Mouse (Mus musculus): ENCODE data around the gene Igfbp2. TPM values are rescaled to one million over a fixed set of nuclear protein-coding genes. Genes with fewer than 3 reads are reported as not detected.
A peak's percentile ranks its signal among the peaks of the same experiment; 100 is the strongest.

Gene Igfbp2
- polyA plus RNA-seq (2014; fragmentation: Nextera tagmentation; extraction: Ambion mirVana) = 148 and 171 TPM in 2 replicates

DNA sequence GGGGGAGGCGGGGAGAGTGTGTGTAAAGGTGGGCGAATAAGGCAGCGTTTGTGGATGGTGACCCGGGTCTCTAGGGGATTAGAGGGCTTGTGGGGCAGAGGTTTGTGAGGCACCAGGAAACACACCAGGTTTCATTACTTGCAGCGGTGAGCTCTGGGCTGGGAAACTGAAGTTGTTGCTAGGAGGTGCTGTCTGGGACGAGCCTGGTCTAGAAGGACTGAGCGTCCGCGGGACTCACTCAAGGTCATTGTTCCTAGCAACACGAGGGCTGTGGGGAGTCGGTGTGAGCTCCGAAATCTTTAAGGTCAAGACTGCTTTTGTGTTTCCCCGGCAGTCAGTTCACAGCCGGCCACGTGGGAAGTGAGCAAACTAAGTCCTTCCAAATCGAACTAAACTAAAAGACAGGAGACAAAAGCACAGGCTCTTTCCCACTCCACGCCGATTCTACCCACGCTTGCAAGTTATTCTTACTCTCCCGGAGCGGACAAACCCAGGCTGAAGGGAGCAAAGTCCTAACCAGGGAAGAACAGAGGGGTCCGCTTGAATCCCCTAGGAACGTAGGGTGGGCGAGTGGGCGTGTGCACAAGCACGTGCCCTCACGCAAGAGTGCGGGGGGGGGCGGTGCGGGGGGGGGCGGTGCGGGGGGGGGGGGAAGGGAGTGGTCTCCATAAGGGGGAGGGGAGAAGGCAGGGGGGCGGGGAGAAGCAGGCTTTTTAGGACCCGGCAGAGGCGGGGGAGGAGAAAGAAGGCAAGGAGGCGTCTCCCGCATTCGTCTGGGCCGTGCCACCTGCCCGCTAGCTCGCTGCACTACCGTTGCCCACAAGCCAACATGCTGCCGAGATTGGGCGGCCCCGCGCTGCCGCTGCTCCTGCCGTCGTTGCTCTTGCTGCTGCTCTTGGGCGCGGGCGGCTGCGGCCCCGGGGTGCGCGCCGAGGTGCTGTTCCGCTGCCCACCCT lies at the start of gene Igfbp2:
Gene Igfbp2 (plus strand): TSS at position 753 of the 956 bp plus-strand sequence.
- peak; percentile 55 for ATAC-seq (ENCODE audit: low FRiP score, low TSS enrichment)
- Histone ChIP-seq H3K4me3 (ENCODE audit: low read length) (peak within 1 kb of the TSS; percentile 64), H3K4me2 (replicated peaks; ENCODE audit: low read depth, low read length) (peak within 1 kb of the TSS; percentile 100), H3K4me1 (ENCODE audit: control insufficient read depth, insufficient read depth, low read length) (peaks cover 36% of the 10 kb centered on the region), H3K36me3 (ENCODE audit: control insufficient read depth, insufficient read depth, low read length) (no peaks in the 10 kb centered on the region), H3K9me3 (ENCODE audit: control insufficient read depth, low read length) (no peaks in the 10 kb centered on the region), H3K27me3 (ENCODE audit: control insufficient read depth, insufficient read depth, low read length) (no peaks in the 10 kb centered on the region; the same call in 1 of the 2 replicates), H3K27ac (ENCODE audit: low read depth, low read length) (peak within 1 kb of the TSS; percentile 59; the same call in 1 of the 2 replicates), H3K9ac (ENCODE audit: low read depth, low read length) (peak within 1 kb of the TSS; percentile 70)
- 2% methylated on average over 34 of the region's 58 CpGs for WGBS

DNA sequence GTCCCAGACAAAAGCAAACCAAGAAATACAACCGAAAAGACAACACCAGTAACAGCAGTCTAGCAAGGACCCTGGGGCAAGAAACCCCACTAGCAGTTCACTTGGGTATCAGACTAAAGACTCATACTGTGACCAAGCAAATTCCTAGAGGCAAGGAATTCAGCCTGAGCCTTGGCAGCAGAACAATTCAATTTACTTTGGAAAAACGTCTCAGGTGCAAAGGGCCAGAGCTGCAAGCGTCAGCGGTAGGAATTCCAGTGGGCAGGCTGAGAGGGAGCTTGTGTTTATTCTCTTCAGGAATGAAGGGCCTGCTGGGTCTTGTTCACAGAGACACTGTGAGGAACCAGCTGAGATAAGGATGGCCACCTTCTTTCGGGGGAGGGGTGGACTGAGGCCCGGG lies 45.5 kb upstream of the Igfbp2 start:
- ATAC-seq (ENCODE audit: low FRiP score, low TSS enrichment) = no peak

DNA sequence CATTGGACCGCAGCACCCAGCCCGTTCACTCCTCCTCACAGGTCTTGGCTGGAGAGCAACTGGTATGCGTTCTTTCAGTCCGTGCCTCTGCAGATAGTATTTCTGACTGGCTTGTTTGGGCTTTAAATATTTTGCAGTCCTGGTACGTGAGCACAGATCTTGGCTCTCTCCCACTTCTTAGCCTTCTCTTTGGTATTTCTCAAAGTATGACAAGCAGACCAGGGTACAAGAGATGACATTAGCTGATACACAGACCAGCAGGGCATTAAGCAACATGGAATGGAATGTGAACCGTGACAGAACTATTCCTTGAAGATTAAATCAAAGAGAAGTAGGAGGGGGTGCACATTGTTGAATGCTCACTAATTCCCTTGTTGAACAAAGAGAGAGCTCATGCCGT lies 43.6 kb upstream of the Igfbp2 start:
- 28% methylated on average over 7 of the region's 7 CpGs for WGBS
- Histone ChIP-seq H3K4me3 (ENCODE audit: low read length) (no peak overlapping the region), H3K9me3 (ENCODE audit: control insufficient read depth, low read length) (no peaks in the 10 kb centered on the region), H3K9ac (ENCODE audit: low read depth, low read length) (no peak overlapping the region), H3K4me2 (replicated peaks; ENCODE audit: low read depth, low read length) (no peak overlapping the region), H3K27me3 (ENCODE audit: control insufficient read depth, insufficient read depth, low read length) (no peaks in the 10 kb centered on the region), H3K4me1 (ENCODE audit: control insufficient read depth, insufficient read depth, low read length) (no peaks in the 10 kb centered on the region), H3K27ac (ENCODE audit: low read depth, low read length) (no peak overlapping the region), H3K36me3 (ENCODE audit: control insufficient read depth, insufficient read depth, low read length) (no peaks in the 10 kb centered on the region)
- ATAC-seq (ENCODE audit: low FRiP score, low TSS enrichment) = peak; percentile 58; the same call in 1 of the 2 replicates

More for the DNA sequence above, 45.5 kb upstream of the Igfbp2 start:
- no peak overlapping the region for H3K4me3 ChIP-seq (ENCODE audit: low read length)
- no peaks in the 10 kb centered on the region for H3K27me3 ChIP-seq (ENCODE audit: control insufficient read depth, insufficient read depth, low read length)
- no peaks in the 10 kb centered on the region for H3K36me3 ChIP-seq (ENCODE audit: control insufficient read depth, insufficient read depth, low read length)
- H3K27ac ChIP-seq (ENCODE audit: low read depth, low read length) = no peak overlapping the region
- H3K9me3 ChIP-seq (ENCODE audit: control insufficient read depth, low read length) = no peaks in the 10 kb centered on the region
- H3K9ac ChIP-seq (ENCODE audit: low read depth, low read length) = no peak overlapping the region
- no peaks in the 10 kb centered on the region for H3K4me1 ChIP-seq (ENCODE audit: control insufficient read depth, insufficient read depth, low read length)
- no peak overlapping the region for H3K4me2 ChIP-seq (replicated peaks; ENCODE audit: low read depth, low read length)
- WGBS = 41% methylated on average over 6 of the region's 6 CpGs

DNA sequence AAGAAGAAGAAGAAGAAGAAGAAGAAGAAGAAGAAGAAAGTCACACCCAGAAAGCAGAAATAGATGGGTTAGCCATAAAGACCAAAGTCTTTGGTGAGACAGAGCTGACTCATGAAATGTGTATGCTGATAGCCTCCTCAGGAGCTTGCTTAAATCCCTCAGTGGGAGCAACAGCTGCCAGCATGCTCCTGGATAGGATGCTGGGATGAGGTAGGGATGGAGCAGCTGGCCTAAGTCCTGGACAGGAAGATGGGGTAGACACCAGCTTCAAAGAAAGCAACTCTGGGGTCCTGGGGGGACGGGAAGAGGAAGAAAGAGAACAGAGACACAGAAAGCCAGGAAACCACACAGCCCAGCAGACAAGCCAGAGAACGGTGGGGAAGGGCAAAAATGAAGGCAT lies 41.0 kb upstream of the Igfbp2 start:
- no peaks in the 10 kb centered on the region for H3K36me3 ChIP-seq (ENCODE audit: control insufficient read depth, insufficient read depth, low read length)
- no peaks in the 10 kb centered on the region for H3K27me3 ChIP-seq (ENCODE audit: control insufficient read depth, insufficient read depth, low read length)
- H3K4me3 ChIP-seq (ENCODE audit: low read length) = no peak overlapping the region
- no peaks in the 10 kb centered on the region for H3K9me3 ChIP-seq (ENCODE audit: control insufficient read depth, low read length)
- H3K27ac ChIP-seq (ENCODE audit: low read depth, low read length) = no peak overlapping the region
- no peak overlapping the region for H3K9ac ChIP-seq (ENCODE audit: low read depth, low read length)
- H3K4me1 ChIP-seq (ENCODE audit: control insufficient read depth, insufficient read depth, low read length) = no peaks in the 10 kb centered on the region
- no peak for ATAC-seq (ENCODE audit: low FRiP score, low TSS enrichment)
- 68% methylated on average over 2 of the region's 2 CpGs for WGBS
- no peak overlapping the region for H3K4me2 ChIP-seq (replicated peaks; ENCODE audit: low read depth, low read length)

DNA sequence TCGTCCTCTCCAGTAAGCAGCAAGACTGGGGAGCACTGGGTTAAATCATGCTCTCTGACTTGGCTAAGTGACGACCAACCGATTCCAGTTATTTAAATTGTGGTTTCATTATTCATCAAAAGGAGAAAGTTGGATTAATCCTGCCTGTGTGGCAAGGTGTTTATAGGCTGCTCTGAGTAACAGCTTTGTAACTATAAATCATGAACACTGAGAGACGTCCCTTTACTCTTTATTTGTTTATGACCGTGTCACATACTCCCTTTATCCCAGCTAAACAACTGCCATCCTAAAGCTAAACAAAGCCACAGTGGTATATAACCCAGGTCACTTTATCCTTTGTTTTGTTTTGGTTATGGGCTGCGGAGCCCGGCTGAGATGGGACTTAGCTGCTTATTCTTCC lies 40.3 kb upstream of the Igfbp2 start:
- WGBS = 10% methylated on average over 7 of the region's 7 CpGs
- no peak overlapping the region for H3K4me3 ChIP-seq (ENCODE audit: low read length)
- no peaks in the 10 kb centered on the region for H3K4me1 ChIP-seq (ENCODE audit: control insufficient read depth, insufficient read depth, low read length)
- H3K27ac ChIP-seq (ENCODE audit: low read depth, low read length) = no peak overlapping the region
- H3K9me3 ChIP-seq (ENCODE audit: control insufficient read depth, low read length) = no peaks in the 10 kb centered on the region
- H3K4me2 ChIP-seq (replicated peaks; ENCODE audit: low read depth, low read length) = no peak overlapping the region
- no peak for ATAC-seq (ENCODE audit: low FRiP score, low TSS enrichment)
- no peaks in the 10 kb centered on the region for H3K27me3 ChIP-seq (ENCODE audit: control insufficient read depth, insufficient read depth, low read length)
- H3K9ac ChIP-seq (ENCODE audit: low read depth, low read length) = no peak overlapping the region
- no peaks in the 10 kb centered on the region for H3K36me3 ChIP-seq (ENCODE audit: control insufficient read depth, insufficient read depth, low read length)

DNA sequence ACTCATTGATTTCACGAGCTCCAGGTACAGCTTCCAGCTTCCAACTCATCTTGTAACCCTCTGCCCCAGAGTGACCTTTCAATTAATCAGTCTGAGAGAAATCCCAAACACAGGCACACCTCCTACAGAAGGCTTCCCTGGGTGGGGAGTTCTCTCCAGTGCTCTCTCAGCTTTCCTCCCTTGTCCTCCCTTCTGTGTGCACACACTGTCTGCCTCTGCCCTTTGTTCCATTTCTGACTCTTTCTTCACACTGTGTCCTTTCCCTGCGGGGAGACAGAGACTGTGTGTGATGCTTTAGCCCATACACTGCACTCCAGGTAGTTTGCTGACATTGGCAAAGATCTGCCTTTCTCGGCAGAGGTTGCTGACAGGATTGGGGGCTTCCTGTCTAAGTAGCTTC lies 33.6 kb upstream of the Igfbp2 start:
- 25% methylated on average over 3 of the region's 3 CpGs for WGBS
- Histone ChIP-seq H3K27me3 (ENCODE audit: control insufficient read depth, insufficient read depth, low read length) (no peaks in the 10 kb centered on the region), H3K4me3 (ENCODE audit: low read length) (no peak overlapping the region), H3K4me1 (ENCODE audit: control insufficient read depth, insufficient read depth, low read length) (no peaks in the 10 kb centered on the region), H3K27ac (ENCODE audit: low read depth, low read length) (no peak overlapping the region), H3K9ac (ENCODE audit: low read depth, low read length) (no peak overlapping the region), H3K36me3 (ENCODE audit: control insufficient read depth, insufficient read depth, low read length) (no peaks in the 10 kb centered on the region), H3K4me2 (replicated peaks; ENCODE audit: low read depth, low read length) (no peak overlapping the region), H3K9me3 (ENCODE audit: control insufficient read depth, low read length) (no peaks in the 10 kb centered on the region)
- ATAC-seq (ENCODE audit: low FRiP score, low TSS enrichment) = no peak

DNA sequence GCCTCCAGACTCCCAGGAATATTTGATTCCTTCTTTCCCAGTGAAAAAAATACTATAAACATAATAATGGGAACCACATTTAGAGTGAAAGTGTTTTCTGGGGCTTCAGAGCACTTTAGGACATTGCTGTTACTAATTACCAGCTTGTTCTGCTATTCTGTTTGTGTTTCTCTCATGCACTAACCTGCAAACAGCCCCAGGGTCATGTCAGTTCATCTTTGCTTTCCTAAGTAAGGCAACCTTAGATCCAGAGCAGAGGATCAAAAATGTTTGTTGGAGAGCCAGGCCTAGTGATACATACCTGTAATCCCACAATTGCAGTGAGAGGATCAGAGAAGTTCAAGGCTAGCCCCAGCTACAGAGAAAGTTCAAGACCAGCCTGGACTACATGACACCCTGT lies 32.6 kb upstream of the Igfbp2 start:
- H3K9ac ChIP-seq (ENCODE audit: low read depth, low read length) = no peak overlapping the region
- no peak for ATAC-seq (ENCODE audit: low FRiP score, low TSS enrichment)
- H3K4me2 ChIP-seq (replicated peaks; ENCODE audit: low read depth, low read length) = no peak overlapping the region
- H3K4me3 ChIP-seq (ENCODE audit: low read length) = no peak overlapping the region
- no peaks in the 10 kb centered on the region for H3K9me3 ChIP-seq (ENCODE audit: control insufficient read depth, low read length)
- no peak overlapping the region for H3K27ac ChIP-seq (ENCODE audit: low read depth, low read length)
- no peaks in the 10 kb centered on the region for H3K27me3 ChIP-seq (ENCODE audit: control insufficient read depth, insufficient read depth, low read length)
- H3K36me3 ChIP-seq (ENCODE audit: control insufficient read depth, insufficient read depth, low read length) = no peaks in the 10 kb centered on the region
- no peaks in the 10 kb centered on the region for H3K4me1 ChIP-seq (ENCODE audit: control insufficient read depth, insufficient read depth, low read length)

DNA sequence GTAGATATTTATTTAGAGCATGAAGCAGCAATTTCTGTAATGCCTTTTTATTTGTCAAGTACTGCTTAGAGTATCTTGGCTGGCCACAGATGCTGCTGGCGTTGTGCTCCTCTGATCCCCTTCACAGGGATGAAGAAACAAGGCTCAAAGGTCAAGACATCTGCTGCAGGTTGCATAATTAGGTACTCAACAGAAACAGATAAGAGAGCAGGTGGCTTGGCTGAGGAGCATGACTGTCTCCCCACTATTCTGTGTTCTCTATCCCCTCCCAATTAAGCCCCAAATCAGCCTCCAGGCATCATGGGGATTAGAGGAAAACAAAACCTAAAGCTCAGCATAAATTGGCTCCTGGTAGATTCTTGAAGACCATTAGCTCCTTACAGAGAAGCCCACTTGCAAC lies 32.0 kb upstream of the Igfbp2 start:
- ATAC-seq (ENCODE audit: low FRiP score, low TSS enrichment) = no peak

DNA sequence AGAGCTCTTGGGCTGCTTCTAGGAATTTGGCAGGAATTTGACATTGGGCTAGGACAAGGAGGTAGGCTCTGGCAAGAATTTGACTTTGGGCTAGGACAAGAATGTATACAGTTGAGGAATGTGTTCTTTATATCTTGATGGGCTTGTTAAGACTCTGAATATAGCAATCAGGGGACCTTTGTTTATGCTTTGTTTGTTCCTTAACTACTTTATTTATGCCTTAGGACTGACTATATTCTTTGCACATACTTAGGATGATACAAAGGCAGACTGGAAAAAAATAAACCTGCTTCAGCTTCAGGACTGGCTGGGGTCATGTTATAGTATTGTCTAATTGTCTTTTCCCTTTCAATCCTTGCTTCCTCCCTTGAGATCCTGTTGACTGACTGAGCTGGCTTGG lies 31.1 kb upstream of the Igfbp2 start:
- Histone ChIP-seq H3K4me2 (replicated peaks; ENCODE audit: low read depth, low read length) (no peak overlapping the region), H3K9ac (ENCODE audit: low read depth, low read length) (no peak overlapping the region), H3K27me3 (ENCODE audit: control insufficient read depth, insufficient read depth, low read length) (no peaks in the 10 kb centered on the region), H3K27ac (ENCODE audit: low read depth, low read length) (no peak overlapping the region), H3K36me3 (ENCODE audit: control insufficient read depth, insufficient read depth, low read length) (no peaks in the 10 kb centered on the region), H3K4me3 (ENCODE audit: low read length) (no peak overlapping the region), H3K4me1 (ENCODE audit: control insufficient read depth, insufficient read depth, low read length) (no peaks in the 10 kb centered on the region), H3K9me3 (ENCODE audit: control insufficient read depth, low read length) (no peaks in the 10 kb centered on the region)
- no peak for ATAC-seq (ENCODE audit: low FRiP score, low TSS enrichment)

More for the DNA sequence above, 32.0 kb upstream of the Igfbp2 start:
- H3K36me3 ChIP-seq (ENCODE audit: control insufficient read depth, insufficient read depth, low read length) = no peaks in the 10 kb centered on the region
- no peak overlapping the region for H3K9ac ChIP-seq (ENCODE audit: low read depth, low read length)
- no peak overlapping the region for H3K4me2 ChIP-seq (replicated peaks; ENCODE audit: low read depth, low read length)
- H3K27ac ChIP-seq (ENCODE audit: low read depth, low read length) = no peak overlapping the region
- H3K27me3 ChIP-seq (ENCODE audit: control insufficient read depth, insufficient read depth, low read length) = no peaks in the 10 kb centered on the region
- no peak overlapping the region for H3K4me3 ChIP-seq (ENCODE audit: low read length)
- 26% methylated on average over 1 of the region's 1 CpGs for WGBS
- H3K9me3 ChIP-seq (ENCODE audit: control insufficient read depth, low read length) = no peaks in the 10 kb centered on the region
- no peaks in the 10 kb centered on the region for H3K4me1 ChIP-seq (ENCODE audit: control insufficient read depth, insufficient read depth, low read length)

All from kidney, embryonic 14.5 days (tissue).